ENCODE assay signal across 18 mouse cellular contexts in genomic region chr3:21843292-21843852, GRCm38 (mm10).
DNase-seq lines count a peak whose midpoint lies in the region; ATAC-seq lines count a peak whose summit lies in the region.
"Had no signal": no experiment of that assay in that cellular context is flagged by ENCODE, and none has a peak within 500 bp of the region (broad histone marks: within the 10 kb centered on the region; RNA-seq: fewer than 3 reads in every experiment).

No protein-coding gene starts in this region.

- no peaks in the 10 kb centered on the region for H3K36me3 ChIP-seq in neural tube, embryonic 12.5 days
- no peaks in the 10 kb centered on the region for H3K36me3 ChIP-seq in neural tube, embryonic 15.5 days
- H3K36me3 ChIP-seq: embryonic facial prominence, embryonic 10.5 days; midbrain, embryonic 10.5 days had no signal

- peaks cover 15% of the 10 kb centered on the region for H3K4me1 ChIP-seq in neural tube, embryonic 12.5 days
- H3K4me1 ChIP-seq in neural tube, embryonic 15.5 days, result peaks cover 13% of the 10 kb centered on the region

- 35% methylated on average over 5 of the region's 5 CpGs for WGBS in neural tube, embryonic 12.5 days
- WGBS in neural tube, embryonic 15.5 days, result 35% methylated on average over 5 of the region's 5 CpGs

- no peaks in the 10 kb centered on the region for H3K27me3 ChIP-seq in neural tube, embryonic 12.5 days (replicated peaks)
- H3K27me3 ChIP-seq in neural tube, embryonic 15.5 days (replicated peaks), result no peaks in the 10 kb centered on the region

- no peaks in the 10 kb centered on the region for H3K9me3 ChIP-seq in neural tube, embryonic 12.5 days
- H3K9me3 ChIP-seq in neural tube, embryonic 15.5 days (replicated peaks), result no peaks in the 10 kb centered on the region
- H3K9me3 ChIP-seq: embryonic facial prominence, embryonic 10.5 days; midbrain, embryonic 10.5 days had no signal

- H3K4me3 ChIP-seq in neural tube, embryonic 12.5 days, result no peak overlapping the region
- H3K4me3 ChIP-seq in neural tube, embryonic 15.5 days (replicated peaks), result no peak overlapping the region
- H3K4me3 ChIP-seq: embryonic facial prominence, embryonic 10.5 days; midbrain, embryonic 10.5 days had no signal

- H3K4me2 ChIP-seq in neural tube, embryonic 12.5 days (replicated peaks), result no peak overlapping the region
- no peak overlapping the region for H3K4me2 ChIP-seq in neural tube, embryonic 15.5 days

- no peak overlapping the region for H3K27ac ChIP-seq in neural tube, embryonic 12.5 days
- peak overlapping the region; percentile 3; the same call in 1 of the 2 replicates for H3K27ac ChIP-seq in neural tube, embryonic 15.5 days (replicated peaks)
- H3K27ac ChIP-seq: embryonic facial prominence, embryonic 10.5 days; midbrain, embryonic 10.5 days had no signal

- DNase-seq in adrenal gland, adult (ENCODE audit: inconsistent age in 2 of 2, low spot score in 1 of 2), result peak; percentile 47 to 84
- DNase-seq in adrenal gland, postnatal 25 days, result no peak
- DNase-seq in kidney, adult 11 months, result peak; percentile 24
- DNase-seq in kidney, postnatal 4 days, result no peak
- DNase-seq in neural tube, embryonic 10.5 days (ENCODE audit: extremely low spot score, low spot score), result no peak
- DNase-seq in gastrocnemius, postnatal 36 days, result no peak
- DNase-seq: cerebellum, adult 9-10 months; heart, postnatal 4 days; left cerebral cortex, postnatal 4 days; lung, adult 2 months; lung, postnatal 4 days; right cerebral cortex, postnatal 25 days; thymus, adult 18-20 months had no signal

- intact Hi-C loops in gastrocnemius, postnatal 36 days (cut with DNase I), result no loop called here

- 0 out of 2 replicates have a peak, but pooled peaks have one; percentile 53 for ATAC-seq in neural tube, embryonic 12.5 days (ENCODE audit: low FRiP score, low read depth)
- ATAC-seq in neural tube, embryonic 15.5 days (ENCODE audit: low FRiP score), result no peak
- ATAC-seq: intestine, embryonic 16.5 days had no signal

- no peak overlapping the region for H3K9ac ChIP-seq in neural tube, embryonic 12.5 days
- H3K9ac ChIP-seq in neural tube, embryonic 15.5 days (replicated peaks), result no peak overlapping the region

Comparison
In these comparisons a context has a peak if more than half of its experiments do, and no peak if none do; other contexts are left out.
1. DNase-seq: peak in adrenal gland, adult (2 of 2) and kidney, adult 11 months (single experiment); none in adrenal gland, postnatal 25 days (single experiment), kidney, postnatal 4 days (0 of 2), neural tube, embryonic 10.5 days (single experiment) and gastrocnemius, postnatal 36 days (0 of 2).